Mouse (Mus musculus) effector memory CD4-positive, alpha-beta T cell, adult 7 months (primary cell): ENCODE data around the gene Rela. TPM values are rescaled to one million over a fixed set of nuclear protein-coding genes. Genes with fewer than 3 reads are reported as not detected.

Experiments
- polyA plus RNA-seq: library from polyadenylated mRNA; unstranded; fragments of 100-300 nt; shearing (Covaris generic); gene quantifications from one replicate; pipeline ENCODE4 v1.2.1, GENCODE M21; 2017

Gene Rela
- 333 TPM for polyA plus RNA-seq

GRCm38 (mm10) chr19:5637069-5638047 lies at the start of gene Rela:
Rela (plus strand) TSS chr19:5637483.

GRCm38 (mm10) chr19:5601752-5602541 lies 35.3 kb upstream of the Rela start, which contains the start of gene Rnaseh2c:
Rnaseh2c (plus strand) TSS chr19:5601873.

DNA sequence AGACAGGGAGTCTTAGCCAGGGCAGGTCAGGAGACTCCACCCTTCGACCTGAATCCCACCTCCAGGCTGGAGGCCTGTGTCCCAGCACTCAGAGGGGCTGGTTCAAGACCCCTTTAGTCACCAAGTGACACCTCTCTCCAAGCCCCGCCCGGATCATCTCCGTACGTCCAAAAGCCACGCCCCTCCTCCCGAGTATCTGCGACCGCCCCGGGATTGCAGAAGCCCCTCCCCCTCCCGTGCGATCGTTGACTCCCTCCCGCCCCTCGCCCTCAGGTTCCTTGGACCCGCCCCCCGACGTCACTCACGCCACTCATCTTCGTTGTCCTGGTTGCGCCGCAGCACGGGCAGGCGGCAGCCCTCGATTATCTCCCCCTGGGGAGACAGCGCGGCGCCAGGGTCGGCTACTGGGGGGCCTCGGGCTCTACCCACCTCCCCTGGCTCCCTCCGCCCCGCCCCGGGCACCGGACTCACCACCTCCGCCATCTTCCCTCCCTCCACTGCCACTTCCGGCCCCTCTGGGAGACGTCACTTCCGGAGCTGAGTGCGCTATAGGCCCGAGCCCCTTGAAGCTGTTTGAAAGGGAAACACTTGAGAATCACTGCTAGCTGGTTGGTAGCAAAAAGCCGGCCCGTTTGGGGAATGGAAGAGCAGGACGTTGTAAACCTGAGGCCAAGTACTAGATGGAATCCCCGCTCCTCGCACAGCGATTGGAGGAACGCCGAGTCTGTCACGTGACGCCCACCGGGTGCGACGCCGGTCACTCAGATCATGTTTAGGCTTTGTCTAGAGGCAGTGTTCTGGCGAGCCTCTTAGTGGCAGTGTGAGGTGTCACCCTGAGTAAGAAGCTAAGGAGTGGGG lies 27.5 kb upstream of the Rela start, which contains the start of gene Kat5:
TSS of gene Kat5 (minus strand) at position 691 of the 858 bp plus-strand sequence.

GRCm38 (mm10) chr19:5662981-5663913 lies 26.0 kb downstream of the Rela start, which contains the start of gene Sipa1:
Sipa1 (minus strand) TSS chr19:5663707.

GRCm38 (mm10) chr19:5688200-5689087 lies 51.2 kb downstream of the Rela start, which contains the start of the genes Map3k11 and Pcnx3:
Map3k11 (plus strand) TSS chr19:5688742.
Pcnx3 (minus strand) TSS chr19:5688908.

Other genes with a start within 250 kb of the Rela start
- 224 TPM for gene Sart1, start 248.8 kb upstream of the Rela start, polyA plus RNA-seq
- gene Tsga10ip, start 235.0 kb upstream of the Rela start, polyA plus RNA-seq: 1.1 TPM
- gene Drap1, start 212.5 kb upstream of the Rela start, polyA plus RNA-seq: 180 TPM
- 23.6 TPM for gene AI837181, start 212.3 kb upstream of the Rela start, polyA plus RNA-seq
- gene Fosl1, start 189.9 kb upstream of the Rela start, polyA plus RNA-seq: not detected
- gene Ccdc85b, start 179.6 kb upstream of the Rela start, polyA plus RNA-seq: 5.7 TPM
- 59.4 TPM for gene Fibp, start 176.9 kb upstream of the Rela start, polyA plus RNA-seq
- 473 TPM for gene Ctsw, start 169.0 kb upstream of the Rela start, polyA plus RNA-seq
- gene Efemp2, start 163.5 kb upstream of the Rela start, polyA plus RNA-seq: 2.7 TPM
- 18.9 TPM for gene Mus81, start 149.1 kb upstream of the Rela start, polyA plus RNA-seq
- gene Cfl1, start 147.0 kb upstream of the Rela start, polyA plus RNA-seq: 2,966 TPM
- gene 1700020D05Rik, start 133.7 kb upstream of the Rela start, polyA plus RNA-seq: 0.38 TPM
- gene Snx32, start 126.9 kb upstream of the Rela start, polyA plus RNA-seq: 3.2 TPM
- 0.17 TPM for gene Ovol1, start 76.8 kb upstream of the Rela start, polyA plus RNA-seq
- gene Ap5b1, start 69.5 kb upstream of the Rela start, polyA plus RNA-seq: 9.9 TPM
- gene Rnaseh2c, start 35.6 kb upstream of the Rela start, polyA plus RNA-seq: 106 TPM
- 87.0 TPM for gene Kat5, start 27.2 kb upstream of the Rela start, polyA plus RNA-seq
- 216 TPM for gene Sipa1, start 26.2 kb downstream of the Rela start, polyA plus RNA-seq
- 60.9 TPM for gene Map3k11, start 51.3 kb downstream of the Rela start, polyA plus RNA-seq
- 38.2 TPM for gene Pcnx3, start 51.4 kb downstream of the Rela start, polyA plus RNA-seq
- gene Kcnk7, start 66.9 kb downstream of the Rela start, polyA plus RNA-seq: 5.8 TPM
- 53.7 TPM for gene Ehbp1l1, start 88.8 kb downstream of the Rela start, polyA plus RNA-seq
- 83.2 TPM for gene Fam89b, start 92.2 kb downstream of the Rela start, polyA plus RNA-seq
- gene Ltbp3, start 103.4 kb downstream of the Rela start, polyA plus RNA-seq: 0.33 TPM
- gene Scyl1, start 133.9 kb downstream of the Rela start, polyA plus RNA-seq: 62.6 TPM
- 120 TPM for gene Frmd8, start 237.8 kb downstream of the Rela start, polyA plus RNA-seq
- 21.1 TPM for gene Slc25a45, start 240.3 kb downstream of the Rela start, polyA plus RNA-seq